Mouse (Mus musculus): Measurements from ENCODE around the gene Rbfox3.

GRCm38 (mm10) chr11:118553926-118554325 lies 357.5 kb downstream of the Rbfox3 start:
- TF ChIP-seq CTCF (conservative IDR thresholded peaks at IDR 0.05; ENCODE audit: low read length) (no peak), NANOG (IDR thresholded peaks at IDR 0.05; ENCODE audit: borderline replicate concordance, low read length) (no peak), POU5F1 (IDR thresholded peaks at IDR 0.05; ENCODE audit: borderline replicate concordance, low read length) (no peak)
